13 mouse cellular contexts compared by ENCODE assay signal in the genomic region with DNA sequence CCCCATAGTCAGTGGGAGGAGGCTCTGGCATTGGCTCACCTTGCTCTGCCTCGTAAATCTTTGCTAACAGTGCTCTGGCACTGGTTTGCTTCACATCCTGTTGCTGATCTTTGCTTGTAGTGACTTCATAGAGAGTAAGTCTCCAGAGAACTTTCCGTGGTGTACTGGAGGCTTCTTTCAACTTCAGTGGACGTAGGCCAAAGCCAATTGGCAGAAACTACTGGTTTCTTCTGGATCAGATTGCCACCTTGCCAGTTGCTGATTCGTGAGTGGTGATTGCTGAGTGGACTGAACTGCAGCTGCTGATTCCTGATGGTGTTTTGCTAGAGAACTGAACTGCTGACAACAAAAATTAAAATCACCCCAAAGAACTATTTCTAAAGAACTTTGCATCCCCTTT.
"Had no signal": no experiment of that assay in that cellular context is flagged by ENCODE, and none has a peak within 500 bp of the region (broad histone marks: within the 10 kb centered on the region; RNA-seq: fewer than 3 reads in every experiment).

No protein-coding gene starts in this region.

- H3K27me3 ChIP-seq: kidney, embryonic 15.5 days; limb, embryonic 15.5 days; liver, embryonic 13.5 days; neural tube, embryonic 15.5 days had no signal

- DNase-seq: kidney, postnatal 14 days; liver, embryonic 13.5 days; lung, adult 18-20 months; lung, postnatal 36 days; midbrain, embryonic 14.5 days; right cerebral cortex, adult 18-20 months; right cerebral cortex, postnatal 25 days had no signal

- H3K4me1 ChIP-seq: kidney, embryonic 15.5 days; limb, embryonic 15.5 days; liver, embryonic 13.5 days; midbrain, embryonic 10.5 days; neural tube, embryonic 15.5 days had no signal

- H3K4me2 ChIP-seq: kidney, embryonic 15.5 days; limb, embryonic 15.5 days; liver, embryonic 13.5 days; neural tube, embryonic 15.5 days had no signal

- H3K9ac ChIP-seq: kidney, embryonic 15.5 days; limb, embryonic 15.5 days; liver, embryonic 13.5 days; neural tube, embryonic 15.5 days had no signal

- H3K4me3 ChIP-seq: kidney, embryonic 15.5 days; limb, embryonic 15.5 days; liver, embryonic 13.5 days; midbrain, embryonic 10.5 days; myocyte; neural tube, embryonic 15.5 days had no signal

- H3K27ac ChIP-seq: kidney, embryonic 15.5 days; limb, embryonic 15.5 days; liver, embryonic 13.5 days; midbrain, embryonic 10.5 days; neural tube, embryonic 15.5 days; stomach, postnatal 0 days had no signal

- H3K36me3 ChIP-seq: kidney, embryonic 15.5 days; limb, embryonic 15.5 days; liver, embryonic 13.5 days; midbrain, embryonic 10.5 days; neural tube, embryonic 15.5 days had no signal

- H3K9me3 ChIP-seq: kidney, embryonic 15.5 days; limb, embryonic 15.5 days; liver, embryonic 13.5 days; midbrain, embryonic 10.5 days; neural tube, embryonic 15.5 days had no signal
